Mouse (Mus musculus) heart, embryonic 13.5 days (tissue): Measurements from ENCODE around the gene Elk3. TPM values are rescaled to one million over a fixed set of nuclear protein-coding genes. Genes with fewer than 3 reads are reported as not detected.

Source experiments
- ATAC-seq: fragments of 200-750 bp; cut with Nextera tagmentation; 2 replicates; pipeline ENCODE4 v1.8.0; 2017; ENCODE audit warnings: moderate TSS enrichment; ENCODE audit not compliant: insufficient number of reproducible peaks, low FRiP score, low TSS enrichment; ENCODE audit errors: extremely low read depth
- H3K27ac ChIP-seq: fragments of 300-500 bp; sonication (generic); replicated peaks from 2 replicates; pipeline ENCODE4 v1.5.1; 2015; ENCODE audit warnings: moderate library complexity, mild to moderate bottlenecking, inconsistent platforms
- H3K27me3 ChIP-seq: fragments of 300-500 bp; sonication (generic); replicated peaks from 2 replicates; pipeline ENCODE4 v1.6.1; 2015; ENCODE audit warnings: mild to moderate bottlenecking, inconsistent platforms
- H3K36me3 ChIP-seq: fragments of 300-500 bp; sonication (generic); 2 replicates; pipeline ENCODE4 v1.6.1; 2015; ENCODE audit warnings: mild to moderate bottlenecking, inconsistent platforms
- H3K4me1 ChIP-seq: fragments of 300-500 bp; sonication (generic); 2 replicates; pipeline ENCODE4 v1.6.1; 2015; ENCODE audit warnings: inconsistent platforms
- H3K4me2 ChIP-seq: fragments of 300-500 bp; sonication (generic); 2 replicates; pipeline ENCODE4 v1.6.1; 2015; ENCODE audit warnings: inconsistent platforms, mild to moderate bottlenecking, moderate library complexity
- H3K4me3 ChIP-seq: fragments of 300-500 bp; sonication (generic); 2 replicates; pipeline ENCODE4 v1.5.1; 2015; ENCODE audit warnings: moderate library complexity, mild to moderate bottlenecking, inconsistent platforms
- H3K9ac ChIP-seq: fragments of 300-500 bp; sonication (generic); 2 replicates; pipeline ENCODE4 v1.6.1; 2015; ENCODE audit warnings: inconsistent platforms, mild to moderate bottlenecking, moderate library complexity
- H3K9me3 ChIP-seq: fragments of 300-500 bp; sonication (generic); 2 replicates; pipeline ENCODE4 v1.6.1; 2016; ENCODE audit warnings: inconsistent platforms
- WGBS: fragments of 180-500 bp; shearing (Covaris S2); methylation state at CpG from one replicate; pipeline ENCODE4 v1.1.7; 2015; ENCODE audit warnings: mixed read lengths; 5-methylcytosine and 5-hydroxymethylcytosine counted together
- polyA plus RNA-seq: library from polyadenylated mRNA; unstranded; fragments of >200 nt; fragmentation: Nextera tagmentation; extraction: Ambion mirVana; gene quantifications from 2 replicates; pipeline ENCODE4 v1.2.1, GENCODE M21; 2015

Gene Elk3
- polyA plus RNA-seq, 1 experiment from 2014 or later = 38.3 TPM

- no peak for ATAC-seq
- H3K36me3 ChIP-seq = peaks cover 83% of the 10 kb centered on the region
- WGBS = 88% methylated on average over 9 of the region's 9 CpGs
Measured at GRCm38 (mm10) chr10:93234692-93235091, 76.2 kb downstream of the Elk3 start.

GRCm38 (mm10) chr10:93233665-93234194 lies 77.2 kb downstream of the Elk3 start:
- 86% methylated on average over 6 of the region's 6 CpGs for WGBS

More at GRCm38 (mm10) chr10:93234692-93235091, 76.2 kb downstream of the Elk3 start:
- Histone ChIP-seq H3K27me3 (no peaks in the 10 kb centered on the region), H3K9me3 (no peaks in the 10 kb centered on the region), H3K27ac (no peak overlapping the region), H3K4me3 (no peak overlapping the region), H3K9ac (no peak overlapping the region), H3K4me1 (peaks cover 7% of the 10 kb centered on the region; the same call in 1 of the 2 replicates), H3K4me2 (no peak overlapping the region)

GRCm38 (mm10) chr10:93231893-93232292 lies 79.0 kb downstream of the Elk3 start:
- no peak overlapping the region for H3K27ac ChIP-seq
- 88% methylated on average over 5 of the region's 5 CpGs for WGBS
- peaks cover 13% of the 10 kb centered on the region for H3K4me1 ChIP-seq
- peaks cover 76% of the 10 kb centered on the region for H3K36me3 ChIP-seq
- H3K9me3 ChIP-seq = no peaks in the 10 kb centered on the region
- H3K4me2 ChIP-seq = no peak overlapping the region
- ATAC-seq = no peak
- no peaks in the 10 kb centered on the region for H3K27me3 ChIP-seq
- no peak overlapping the region for H3K9ac ChIP-seq
- H3K4me3 ChIP-seq = no peak overlapping the region

More at GRCm38 (mm10) chr10:93233665-93234194, 77.2 kb downstream of the Elk3 start:
- Histone ChIP-seq H3K4me1 (0 out of 2 replicates have a peak, but pooled peaks cover 2% of the 10 kb centered on the region), H3K36me3 (peaks cover 82% of the 10 kb centered on the region), H3K4me2 (no peak overlapping the region), H3K4me3 (no peak overlapping the region), H3K9me3 (no peaks in the 10 kb centered on the region), H3K27ac (no peak overlapping the region), H3K27me3 (no peaks in the 10 kb centered on the region), H3K9ac (no peak overlapping the region)
- ATAC-seq = no peak

GRCm38 (mm10) chr10:93231490-93231889 lies 79.4 kb downstream of the Elk3 start:
- Histone ChIP-seq H3K4me2 (no peak overlapping the region), H3K9ac (no peak overlapping the region), H3K4me3 (no peak overlapping the region), H3K27me3 (no peaks in the 10 kb centered on the region), H3K27ac (no peak overlapping the region), H3K9me3 (no peaks in the 10 kb centered on the region), H3K36me3 (peaks cover 78% of the 10 kb centered on the region), H3K4me1 (peaks cover 13% of the 10 kb centered on the region)
- ATAC-seq = no peak
- WGBS = 81% methylated on average over 4 of the region's 4 CpGs

- H3K4me3 ChIP-seq = no peak overlapping the region
- peak overlapping the region; percentile 25; the same call in 1 of the 2 replicates for H3K4me2 ChIP-seq
- no peaks in the 10 kb centered on the region for H3K27me3 ChIP-seq
- H3K36me3 ChIP-seq = peaks cover 73% of the 10 kb centered on the region
- no peaks in the 10 kb centered on the region for H3K9me3 ChIP-seq
- H3K4me1 ChIP-seq = peaks cover 13% of the 10 kb centered on the region
- WGBS = 67% methylated on average over 11 of the region's 11 CpGs
- H3K27ac ChIP-seq = peak overlapping the region; percentile 74; the same call in 1 of the 2 replicates
- H3K9ac ChIP-seq = no peak overlapping the region
- ATAC-seq = no peak
Measured at GRCm38 (mm10) chr10:93228401-93229007, 82.4 kb downstream of the Elk3 start.

GRCm38 (mm10) chr10:93227921-93228320 lies 83.0 kb downstream of the Elk3 start:
- H3K27me3 ChIP-seq = no peaks in the 10 kb centered on the region
- H3K4me3 ChIP-seq = no peak overlapping the region
- no peak overlapping the region for H3K9ac ChIP-seq
- peaks cover 13% of the 10 kb centered on the region for H3K4me1 ChIP-seq
- no peaks in the 10 kb centered on the region for H3K9me3 ChIP-seq
- H3K27ac ChIP-seq = peak overlapping the region; percentile 74
- no peak for ATAC-seq
- H3K4me2 ChIP-seq = peak overlapping the region; percentile 25; the same call in 1 of the 2 replicates
- WGBS = 48% methylated on average over 8 of the region's 8 CpGs
- peaks cover 68% of the 10 kb centered on the region for H3K36me3 ChIP-seq

- Histone ChIP-seq H3K4me2 (no peak overlapping the region), H3K27ac (no peak overlapping the region), H3K4me3 (no peak overlapping the region), H3K27me3 (no peaks in the 10 kb centered on the region), H3K9me3 (no peaks in the 10 kb centered on the region), H3K9ac (no peak overlapping the region), H3K4me1 (peaks cover 13% of the 10 kb centered on the region), H3K36me3 (peaks cover 49% of the 10 kb centered on the region)
- WGBS = 75% methylated on average over 6 of the region's 6 CpGs
- no peak for ATAC-seq
Measured at GRCm38 (mm10) chr10:93225751-93226150, 85.2 kb downstream of the Elk3 start.

GRCm38 (mm10) chr10:93215051-93215763 lies 95.7 kb downstream of the Elk3 start:
- H3K27ac ChIP-seq = no peak overlapping the region
- ATAC-seq = no peak
- H3K9ac ChIP-seq = no peak overlapping the region
- H3K9me3 ChIP-seq = peaks cover 7% of the 10 kb centered on the region
- H3K36me3 ChIP-seq = peaks cover 68% of the 10 kb centered on the region
- WGBS = 80% methylated on average over 8 of the region's 8 CpGs
- no peak overlapping the region for H3K4me3 ChIP-seq
- no peaks in the 10 kb centered on the region for H3K27me3 ChIP-seq
- no peaks in the 10 kb centered on the region for H3K4me1 ChIP-seq
- no peak overlapping the region for H3K4me2 ChIP-seq

GRCm38 (mm10) chr10:93214251-93214650 lies 96.7 kb downstream of the Elk3 start:
- no peak for ATAC-seq
- no peak overlapping the region for H3K4me3 ChIP-seq
- 71% methylated on average over 4 of the region's 4 CpGs for WGBS
- no peak overlapping the region for H3K4me2 ChIP-seq
- no peaks in the 10 kb centered on the region for H3K27me3 ChIP-seq
- H3K9me3 ChIP-seq = peaks cover 7% of the 10 kb centered on the region
- H3K27ac ChIP-seq = no peak overlapping the region
- H3K36me3 ChIP-seq = peaks cover 68% of the 10 kb centered on the region
- no peak overlapping the region for H3K9ac ChIP-seq
- no peaks in the 10 kb centered on the region for H3K4me1 ChIP-seq

- H3K4me1 ChIP-seq = peaks cover under 1% of the 10 kb centered on the region; the same call in 1 of the 2 replicates
- no peak overlapping the region for H3K4me2 ChIP-seq
- no peak overlapping the region for H3K4me3 ChIP-seq
- H3K9me3 ChIP-seq = peaks cover 7% of the 10 kb centered on the region
- H3K27me3 ChIP-seq = no peaks in the 10 kb centered on the region
- no peak overlapping the region for H3K27ac ChIP-seq
- WGBS = 80% methylated on average over 7 of the region's 7 CpGs
- H3K9ac ChIP-seq = no peak overlapping the region
- ATAC-seq = no peak
- peaks cover 65% of the 10 kb centered on the region for H3K36me3 ChIP-seq
Measured at GRCm38 (mm10) chr10:93213339-93213738, 97.6 kb downstream of the Elk3 start.

- H3K4me2 ChIP-seq = no peak overlapping the region
- peaks cover 61% of the 10 kb centered on the region for H3K36me3 ChIP-seq
- no peak overlapping the region for H3K27ac ChIP-seq
- H3K9me3 ChIP-seq = peaks cover 7% of the 10 kb centered on the region
- no peak overlapping the region for H3K4me3 ChIP-seq
- H3K4me1 ChIP-seq = peaks cover 5% of the 10 kb centered on the region
- no peak for ATAC-seq
- H3K27me3 ChIP-seq = no peaks in the 10 kb centered on the region
- H3K9ac ChIP-seq = no peak overlapping the region
- 83% methylated on average over 2 of the region's 2 CpGs for WGBS
Measured at GRCm38 (mm10) chr10:93212699-93213098, 98.2 kb downstream of the Elk3 start.
